13 mouse cellular contexts compared by ENCODE assay signal in the genomic region with DNA sequence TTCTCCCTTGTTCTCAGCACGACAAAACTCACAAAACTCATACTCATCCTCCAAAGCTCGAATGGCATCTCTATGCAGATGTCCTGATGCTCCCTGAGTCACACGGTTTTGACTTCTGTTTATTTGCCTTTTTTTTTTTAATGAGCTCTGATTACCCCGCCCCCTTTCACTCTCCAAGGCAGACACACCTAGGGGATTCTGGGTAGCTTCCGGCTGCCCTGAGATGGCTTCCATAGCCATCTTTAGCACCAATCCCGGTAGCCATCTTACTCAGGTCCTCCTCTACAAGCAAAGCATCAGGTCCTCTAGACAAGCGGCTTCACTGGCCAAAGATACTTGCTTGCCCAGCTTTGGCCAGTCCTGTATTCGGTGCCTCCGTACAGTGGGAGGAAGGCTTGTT. TPM values are rescaled to one million over a fixed set of nuclear protein-coding genes. Genes with fewer than 3 reads are reported as not detected.
DNase-seq lines count a peak whose midpoint lies in the region; ATAC-seq and TF ChIP-seq lines count a peak whose summit lies in the region.
"Had no signal": no experiment of that assay in that cellular context is flagged by ENCODE, and none has a peak within 500 bp of the region (broad histone marks: within the 10 kb centered on the region; RNA-seq: fewer than 3 reads in every experiment).

No protein-coding gene starts in this region.

- 0 out of 2 replicates have a peak overlapping the region, but pooled peaks have one; percentile 19 for H3K27ac ChIP-seq in stomach, embryonic 16.5 days (ENCODE audit: low read length)
- no peak overlapping the region for H3K27ac ChIP-seq in stomach, postnatal 0 days (replicated peaks)
- peak overlapping the region; percentile 95 for H3K27ac ChIP-seq in forebrain, embryonic 13.5 days
- H3K27ac ChIP-seq in hindbrain, embryonic 15.5 days (replicated peaks): peak overlapping the region; percentile 86
- H3K27ac ChIP-seq: heart, adult 2 months had no signal

- H3K4me1 ChIP-seq in stomach, embryonic 16.5 days (ENCODE audit: control insufficient read depth, insufficient read depth, low read length): peaks cover 5% of the 10 kb centered on the region; the same call in 1 of the 2 replicates
- H3K4me1 ChIP-seq in stomach, postnatal 0 days (replicated peaks; ENCODE audit: control insufficient read depth, insufficient read depth): peaks cover 6% of the 10 kb centered on the region; the same call in 1 of the 2 replicates
- H3K4me1 ChIP-seq in forebrain, embryonic 13.5 days: peaks cover 87% of the 10 kb centered on the region
- peaks cover 66% of the 10 kb centered on the region for H3K4me1 ChIP-seq in hindbrain, embryonic 15.5 days (replicated peaks)

- DNase-seq in stomach, postnatal 0 days (ENCODE audit: low spot score): no peak
- DNase-seq in spleen, postnatal 36 days (ENCODE audit: low spot score in 2 of 2): no peak
- DNase-seq in urinary bladder, adult 18-20 months (ENCODE audit: low spot score in 2 of 2): no peak
- DNase-seq: heart, adult 2 months; kidney, adult 18-20 months; kidney, postnatal 36 days had no signal

- no peak for TF ChIP-seq CTCF in stomach, postnatal 0 days (IDR thresholded peaks at IDR 0.05; ENCODE audit: low read depth)

- H3K4me3 ChIP-seq in stomach, embryonic 16.5 days (replicated peaks; ENCODE audit: low read length): no peak overlapping the region
- no peak overlapping the region for H3K4me3 ChIP-seq in stomach, postnatal 0 days (ENCODE audit: low read depth, low read length)
- no peak overlapping the region for H3K4me3 ChIP-seq in forebrain, embryonic 13.5 days
- H3K4me3 ChIP-seq in hindbrain, embryonic 15.5 days: no peak overlapping the region
- H3K4me3 ChIP-seq: heart, adult 2 months; limb, embryonic 15.5 days; lung, embryonic 15.5 days; megakaryocyte, embryonic 14.5 days had no signal

- no peaks in the 10 kb centered on the region for H3K9me3 ChIP-seq in stomach, embryonic 16.5 days (replicated peaks; ENCODE audit: control insufficient read depth, low read length)
- no peaks in the 10 kb centered on the region for H3K9me3 ChIP-seq in stomach, postnatal 0 days (ENCODE audit: control insufficient read depth, low read length)
- no peaks in the 10 kb centered on the region for H3K9me3 ChIP-seq in forebrain, embryonic 13.5 days (replicated peaks)
- H3K9me3 ChIP-seq in hindbrain, embryonic 15.5 days: no peaks in the 10 kb centered on the region
- H3K9me3 ChIP-seq: limb, embryonic 15.5 days; lung, embryonic 15.5 days; megakaryocyte, embryonic 14.5 days had no signal

- H3K4me2 ChIP-seq in stomach, embryonic 16.5 days (ENCODE audit: low read depth, low read length): no peak overlapping the region
- no peak overlapping the region for H3K4me2 ChIP-seq in stomach, postnatal 0 days (replicated peaks; ENCODE audit: low read depth)
- no peak overlapping the region for H3K4me2 ChIP-seq in forebrain, embryonic 13.5 days
- H3K4me2 ChIP-seq in hindbrain, embryonic 15.5 days: peak overlapping the region; percentile 18; the same call in 1 of the 2 replicates
- H3K4me2 ChIP-seq: limb, embryonic 15.5 days; lung, embryonic 15.5 days had no signal

- no peaks in the 10 kb centered on the region for H3K27me3 ChIP-seq in stomach, embryonic 16.5 days (ENCODE audit: control insufficient read depth, insufficient read depth, low read length)
- no peaks in the 10 kb centered on the region for H3K27me3 ChIP-seq in stomach, postnatal 0 days (ENCODE audit: control insufficient read depth, insufficient read depth, low read length)
- H3K27me3 ChIP-seq in forebrain, embryonic 13.5 days: no peaks in the 10 kb centered on the region
- no peaks in the 10 kb centered on the region for H3K27me3 ChIP-seq in hindbrain, embryonic 15.5 days
- H3K27me3 ChIP-seq: lung, embryonic 15.5 days had no signal

- TF ChIP-seq EP300 in stomach, postnatal 0 days (optimal IDR thresholded peaks at IDR 0.05): no peak

- no peaks in the 10 kb centered on the region for H3K36me3 ChIP-seq in stomach, embryonic 16.5 days (ENCODE audit: control insufficient read depth, insufficient read depth, low read length)
- H3K36me3 ChIP-seq in stomach, postnatal 0 days (ENCODE audit: control insufficient read depth, insufficient read depth, low read length): no peaks in the 10 kb centered on the region
- H3K36me3 ChIP-seq in forebrain, embryonic 13.5 days (ENCODE audit: poor library complexity, severe bottlenecking): no peaks in the 10 kb centered on the region
- no peaks in the 10 kb centered on the region for H3K36me3 ChIP-seq in hindbrain, embryonic 15.5 days
- H3K36me3 ChIP-seq: limb, embryonic 15.5 days; lung, embryonic 15.5 days had no signal

- ATAC-seq in stomach, embryonic 16.5 days (ENCODE audit: insufficient read depth, low FRiP score): no peak
- no peak for ATAC-seq in stomach, postnatal 0 days (ENCODE audit: low FRiP score, low TSS enrichment)
- no peak for ATAC-seq in forebrain, embryonic 13.5 days
- no peak for ATAC-seq in hindbrain, embryonic 15.5 days (ENCODE audit: low FRiP score, low read depth)
- no peak for ATAC-seq in megakaryocyte, adult 5-6 weeks (ENCODE audit: poor library complexity, severe bottlenecking)

- no peak overlapping the region for H3K9ac ChIP-seq in stomach, embryonic 16.5 days (ENCODE audit: low read length)
- no peak overlapping the region for H3K9ac ChIP-seq in stomach, postnatal 0 days (ENCODE audit: low read length)
- H3K9ac ChIP-seq in forebrain, embryonic 13.5 days: no peak overlapping the region
- no peak overlapping the region for H3K9ac ChIP-seq in hindbrain, embryonic 15.5 days
- H3K9ac ChIP-seq: limb, embryonic 15.5 days; lung, embryonic 15.5 days had no signal

- 81% methylated on average over 9 of the region's 9 CpGs for WGBS in stomach, embryonic 16.5 days
- 85% methylated on average over 9 of the region's 9 CpGs for WGBS in stomach, postnatal 0 days
- WGBS in forebrain, embryonic 13.5 days: 83% methylated on average over 9 of the region's 9 CpGs
- WGBS in hindbrain, embryonic 15.5 days: 80% methylated on average over 9 of the region's 9 CpGs

RNA-seq across cellular contexts. Expression of gene Coro2b, which starts 3.3 kb away (rescaled TPM):
- polyA plus RNA-seq in stomach, embryonic 16.5 days (2015; fragmentation: Nextera tagmentation; extraction: Ambion mirVana): 9.8 and 10.4 TPM in 2 replicates
- 4.9 and 5.4 TPM in 2 replicates for polyA plus RNA-seq in stomach, postnatal 0 days (2015; fragmentation: Nextera tagmentation; extraction: Ambion mirVana)
- polyA plus RNA-seq in forebrain, embryonic 13.5 days (2015; fragmentation: Nextera tagmentation; extraction: Ambion mirVana): 35.5 and 37.0 TPM in 2 replicates
- 39.1 and 48.3 TPM in 2 replicates for polyA plus RNA-seq in hindbrain, embryonic 15.5 days (2015; fragmentation: Nextera tagmentation; extraction: Ambion mirVana)
- total RNA-seq in megakaryocyte, adult 5-6 weeks (2015): 0.11 and 0.18 TPM in 2 replicates
- total RNA-seq in megakaryocyte, adult 5-6 weeks (2017): 0.22 TPM in 1 of 2 replicates, not detected in the other
